Mouse (Mus musculus) heart, postnatal 14 days (tissue): ENCODE results near the gene Vmn1r40. TPM values are rescaled to one million over a fixed set of nuclear protein-coding genes. Genes with fewer than 3 reads are reported as not detected.

Experiments used
- total RNA-seq, 2 experiments: library from RNA; stranded (reverse); gene quantifications; 2 replicates each; pipeline ENCODE4 v1.2.3; 2021

Gene Vmn1r40
- total RNA-seq, 2 experiments from 2014 or later = not detected

Other genes with a start within 250 kb of the Vmn1r40 start
- gene Chchd6, start 111.9 kb upstream of the Vmn1r40 start, total RNA-seq = 10 to 100 TPM; 10.2 to 11.1 TPM
- gene Txnrd3, start 63.6 kb upstream of the Vmn1r40 start, total RNA-seq = 10 to 100 TPM; 20.1 to 20.3 TPM
- not detected for gene Vmn1r41, start 33.2 kb downstream of the Vmn1r40 start, total RNA-seq
- gene Vmn1r42, start 168.9 kb downstream of the Vmn1r40 start, total RNA-seq = not detected
- not detected for gene Vmn1r43, start 168.9 kb downstream of the Vmn1r40 start, total RNA-seq
- not detected for gene Vmn1r44, start 176.1 kb downstream of the Vmn1r40 start, total RNA-seq
- gene Vmn1r45, start 233.1 kb downstream of the Vmn1r40 start, total RNA-seq = not detected